Mouse (Mus musculus): ENCODE measurements at regions not wholly inside any gene's neighbourhood (a gene's known extent, or its start where the extent isn't known, plus 50 kb on each side); places are given as distances from the start of the nearest gene placed in this dataset.

DNA sequence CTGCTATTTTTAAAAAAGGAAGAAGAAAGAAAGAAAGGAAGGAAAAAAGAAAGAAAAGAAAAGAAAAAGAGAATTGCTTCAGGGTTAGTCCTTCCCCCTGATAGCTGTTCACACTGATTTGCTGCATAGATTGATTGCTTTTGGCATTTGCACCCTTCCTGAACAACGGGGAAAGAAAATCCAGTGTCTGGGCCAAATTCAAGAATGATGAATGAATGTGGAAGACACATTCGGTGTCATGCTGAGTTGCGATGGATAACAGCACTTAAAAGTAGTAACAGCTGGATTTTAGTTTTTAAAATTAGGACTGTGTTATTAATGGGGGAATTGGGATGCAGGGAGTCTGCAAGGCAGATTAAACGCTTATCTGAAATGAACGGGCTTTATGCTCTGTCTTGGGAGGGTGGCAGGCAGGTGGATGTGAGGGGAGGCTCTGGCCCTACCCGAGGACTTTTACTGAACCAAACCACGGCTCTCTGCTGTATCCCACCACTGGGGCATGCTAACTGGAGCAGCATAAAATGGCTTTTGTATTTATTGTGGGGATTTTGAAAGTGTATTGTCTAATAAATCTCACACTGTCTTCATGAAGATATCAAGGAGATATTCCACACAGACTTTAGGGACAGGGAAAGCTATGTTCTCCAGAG, 114.4 kb downstream of the Lca5 start:
- no peak for DNase-seq

DNA sequence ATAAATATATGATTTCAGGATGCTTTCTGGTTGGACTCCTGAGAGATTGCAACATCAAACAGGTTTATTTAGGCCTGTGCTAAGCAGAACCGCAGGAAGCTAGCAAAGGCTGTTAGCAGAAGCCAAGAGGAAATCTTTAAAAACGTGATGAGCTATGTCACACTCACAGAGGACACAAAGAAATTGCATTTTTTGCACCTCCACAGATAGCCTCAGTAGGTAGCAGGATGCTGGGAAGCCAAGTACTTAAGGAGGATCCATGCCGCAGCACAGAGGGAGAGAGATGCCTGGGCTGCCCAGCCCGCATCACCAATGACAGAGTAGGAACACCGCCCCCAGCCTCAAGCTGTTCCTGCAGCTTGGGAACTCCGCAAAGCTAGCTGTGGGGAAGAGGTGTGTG, 115.0 kb downstream of the Lca5 start:
- peak; percentile 32 to 48 for DNase-seq

DNA sequence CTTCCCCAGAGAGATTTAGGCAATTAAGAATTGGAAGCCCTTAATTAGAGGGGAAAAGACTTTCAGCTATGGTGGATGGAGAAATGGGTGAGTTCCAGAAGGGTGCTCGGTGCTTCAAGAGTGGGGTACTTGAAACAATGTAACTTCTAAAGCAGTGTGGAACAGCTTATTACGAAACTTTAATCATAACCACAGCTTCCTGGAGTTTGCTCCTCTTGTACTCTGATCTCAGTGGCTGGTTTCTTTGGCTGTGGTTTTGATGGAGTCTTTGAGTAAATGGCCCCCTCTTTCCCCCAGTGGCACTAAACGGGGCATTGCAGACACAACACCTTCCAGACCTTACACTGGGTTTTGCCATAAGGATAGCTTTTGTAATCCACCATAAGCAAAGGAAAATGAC, 116.6 kb downstream of the Lca5 start:
- DNase-seq, result no peak

DNA sequence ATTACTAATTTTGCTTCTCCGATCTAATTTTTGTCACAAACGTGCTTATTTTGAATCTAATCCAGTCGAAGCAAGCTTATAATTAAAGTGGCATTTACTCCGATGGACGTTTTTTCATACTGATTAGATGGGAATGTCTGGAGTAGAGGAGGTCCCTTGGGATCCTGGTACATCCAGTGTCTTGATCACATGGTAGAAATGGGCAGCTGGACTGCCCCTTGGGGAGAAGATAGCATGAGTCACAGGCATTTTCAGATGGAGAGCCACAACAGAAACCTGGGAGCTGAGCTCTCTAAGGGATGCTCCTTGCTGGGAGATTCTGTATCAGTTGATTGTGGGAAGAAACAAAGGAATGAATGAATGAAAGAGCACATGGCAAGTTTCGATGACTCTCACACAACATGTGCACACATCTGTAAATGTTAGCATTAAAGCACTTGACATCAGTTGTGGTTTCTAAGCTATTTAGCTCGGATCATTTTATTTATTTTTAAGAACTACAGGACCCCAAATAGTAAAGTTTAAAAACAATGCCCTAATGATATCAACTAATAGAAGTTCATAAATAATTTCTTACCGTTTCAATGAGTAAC, 117.8 kb downstream of the Lca5 start:
- no peak for DNase-seq

DNA sequence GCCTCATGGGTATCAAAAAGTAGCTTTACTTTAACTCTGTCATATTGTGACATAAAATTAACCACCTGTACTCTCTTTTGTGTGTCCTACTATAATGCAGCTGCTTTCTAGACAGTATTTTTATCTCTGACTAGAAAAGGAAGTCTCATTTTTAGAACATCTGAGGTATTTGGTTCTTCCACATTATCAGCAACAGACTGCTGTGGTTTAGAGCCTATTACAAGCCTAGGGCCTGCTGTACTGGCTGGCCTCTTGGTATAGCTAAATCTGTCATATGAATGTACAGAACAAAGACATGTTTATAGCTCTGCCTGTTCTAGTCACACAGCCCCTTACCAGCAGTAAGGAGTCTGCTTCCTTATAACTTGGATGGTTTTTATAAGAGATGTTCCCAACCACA, 119.1 kb downstream of the Lca5 start:
- no peak for DNase-seq

DNA sequence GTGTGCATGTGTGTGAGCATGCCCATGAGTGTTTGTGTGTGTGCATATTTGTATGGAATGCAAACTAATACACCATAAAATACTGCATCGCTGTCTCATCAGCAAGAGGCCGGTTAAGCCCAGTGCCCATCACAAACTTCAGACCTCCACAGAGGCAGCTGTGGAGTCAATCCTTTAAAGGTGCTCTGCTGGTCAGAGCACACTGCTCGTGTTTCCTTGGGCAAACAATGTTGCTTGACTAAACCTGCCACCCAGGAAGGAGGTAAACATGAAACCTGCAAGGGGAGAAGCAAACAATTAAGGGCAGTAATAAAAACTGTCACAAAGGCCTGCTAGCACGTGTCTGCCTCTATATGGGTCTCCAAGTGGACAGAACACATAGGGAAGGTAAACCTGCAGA, 120.1 kb downstream of the Lca5 start:
- DNase-seq, result no peak

DNA sequence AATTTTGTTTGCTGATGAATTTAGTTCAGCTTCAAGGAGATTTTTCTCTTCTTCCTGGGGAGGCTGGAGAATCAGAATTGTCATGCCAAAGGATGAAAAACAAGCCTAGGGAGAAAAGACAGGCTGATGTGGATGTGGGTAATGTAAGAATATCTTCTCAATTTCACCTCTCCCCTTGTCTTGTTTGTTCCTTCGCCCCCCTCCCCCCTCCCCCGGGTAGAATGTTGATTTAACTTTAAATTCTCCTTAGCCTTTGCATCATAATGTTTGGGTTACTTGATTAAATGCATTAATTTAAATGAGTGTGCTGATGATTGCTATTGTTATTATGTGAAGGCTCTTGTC, 124.1 kb downstream of the Lca5 start:
- DNase-seq, result no peak

DNA sequence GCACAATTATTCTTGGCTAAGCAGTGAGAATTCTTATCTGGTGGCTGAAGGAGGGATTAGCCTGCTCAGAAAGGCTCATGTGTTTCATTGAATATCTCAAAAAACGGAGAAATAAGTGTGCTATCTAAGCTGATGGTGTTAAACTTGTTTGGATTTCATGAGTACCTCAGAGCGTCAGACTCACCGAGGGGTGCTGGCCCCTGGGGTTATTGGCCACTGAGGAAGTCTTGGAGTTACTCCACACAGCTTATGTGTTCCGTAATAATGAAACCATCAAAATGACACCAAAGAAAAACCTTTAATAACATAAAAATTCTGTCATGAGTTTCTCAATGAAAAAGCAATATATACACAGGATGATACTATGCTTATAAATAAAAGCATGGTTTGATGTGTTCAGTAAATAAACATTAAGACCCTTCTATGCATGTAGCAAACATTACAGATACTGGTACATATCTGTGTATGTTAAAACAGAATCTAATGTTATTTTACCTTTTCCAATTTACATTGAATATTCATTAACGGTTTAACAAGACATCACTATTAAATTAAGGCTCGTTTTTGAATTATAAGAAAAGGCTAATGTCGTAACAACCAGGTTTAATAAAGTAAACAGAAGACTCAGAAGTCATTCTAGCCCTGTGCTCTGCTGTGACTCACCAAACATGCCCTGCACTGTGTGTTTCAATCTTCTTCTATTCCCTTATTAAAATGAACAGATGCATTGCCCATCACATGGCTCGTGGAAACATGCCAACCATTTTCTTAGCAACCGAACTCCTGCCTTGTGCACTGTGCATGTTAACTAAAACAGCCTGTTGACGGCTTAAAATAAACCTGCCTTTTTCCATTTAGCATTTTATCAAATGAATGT, 124.7 kb downstream of the Lca5 start:
- DNase-seq, result peak; percentile 42 to 71

DNA sequence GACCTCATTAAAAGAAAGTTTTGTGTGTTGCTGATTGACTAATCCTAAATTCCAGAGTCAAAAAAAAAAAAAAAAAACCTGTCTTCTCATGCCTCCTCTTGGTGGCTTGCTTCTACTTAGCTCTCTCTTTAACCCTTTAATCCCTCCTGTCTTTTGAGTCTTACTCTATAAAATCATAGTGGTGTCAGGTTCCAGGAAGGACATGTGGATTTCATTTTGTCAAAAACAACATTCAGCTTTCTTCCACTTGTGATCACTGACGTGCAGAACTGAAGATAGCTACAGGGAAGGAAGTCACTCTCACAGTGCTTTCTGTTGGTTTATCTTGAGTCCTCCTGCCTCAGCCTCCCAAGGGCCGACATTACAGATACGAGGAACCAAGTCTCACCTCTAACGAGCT, 132.2 kb downstream of the Lca5 start:
- DNase-seq, result no peak

DNA sequence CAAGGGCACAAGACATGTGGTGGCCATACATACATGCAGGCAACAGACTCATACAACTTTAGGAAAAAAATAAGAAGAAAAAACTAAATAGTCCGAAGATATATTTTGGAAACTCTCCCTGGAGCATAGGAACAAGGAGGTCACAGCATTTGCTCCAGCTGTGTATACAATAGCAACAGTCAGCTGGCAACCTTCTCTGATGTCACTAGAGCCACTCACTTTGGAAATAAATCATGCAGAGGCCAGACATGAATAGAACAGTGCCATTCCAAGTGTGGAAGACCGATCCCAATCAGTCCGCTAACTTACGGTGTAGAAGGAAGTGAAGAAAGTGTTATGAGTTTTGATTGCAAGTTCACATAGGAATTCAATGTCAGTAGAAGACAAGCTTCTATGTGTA, 132.8 kb downstream of the Lca5 start:
- DNase-seq, result no peak

DNA sequence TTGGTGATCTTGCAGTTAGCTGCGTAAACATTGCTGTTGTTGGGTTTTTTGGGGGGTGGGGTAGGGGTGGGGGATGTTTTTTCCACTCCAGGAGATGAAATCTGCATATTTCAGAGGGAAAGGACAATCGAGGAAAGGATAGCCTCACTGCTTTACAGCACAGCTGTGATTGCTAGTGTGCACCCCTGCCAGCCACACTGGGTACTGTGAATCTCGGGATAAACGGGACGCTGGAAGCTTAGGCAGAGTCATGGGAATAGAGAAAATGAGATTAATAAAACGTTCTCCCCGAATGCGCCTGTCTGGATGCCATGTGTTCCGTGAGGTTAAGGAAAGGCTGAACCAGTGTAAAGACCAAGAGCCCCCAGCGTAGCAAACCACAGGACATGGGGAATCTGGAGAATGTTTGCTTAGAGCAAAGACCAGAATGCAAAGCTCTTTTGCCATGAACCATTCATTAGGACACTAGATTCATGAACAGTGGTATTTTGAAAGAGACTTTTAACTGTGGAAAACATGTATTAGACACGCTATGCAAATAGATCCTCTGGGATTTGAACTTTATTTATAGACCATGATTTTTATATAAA, 133.5 kb downstream of the Lca5 start:
- DNase-seq, result no peak

DNA sequence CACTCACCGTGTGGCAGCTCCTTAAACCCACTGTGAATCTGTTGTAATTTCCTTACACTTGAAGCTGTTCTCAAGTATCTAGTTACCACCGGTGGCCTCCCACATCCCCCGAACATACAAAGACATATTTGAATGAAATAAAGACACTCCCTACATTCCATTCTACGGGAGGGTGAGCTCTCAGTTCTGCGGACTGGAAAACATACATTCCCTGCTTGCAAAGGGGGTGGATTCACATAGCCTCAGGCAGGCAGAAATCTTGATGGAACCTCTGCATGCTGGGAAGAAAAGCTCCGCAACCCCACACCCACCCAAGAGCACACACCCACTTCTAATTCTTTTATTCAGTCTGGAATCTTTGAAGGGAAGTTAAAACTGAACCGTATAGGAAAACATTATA, 136.0 kb downstream of the Lca5 start:
- no peak for DNase-seq

DNA sequence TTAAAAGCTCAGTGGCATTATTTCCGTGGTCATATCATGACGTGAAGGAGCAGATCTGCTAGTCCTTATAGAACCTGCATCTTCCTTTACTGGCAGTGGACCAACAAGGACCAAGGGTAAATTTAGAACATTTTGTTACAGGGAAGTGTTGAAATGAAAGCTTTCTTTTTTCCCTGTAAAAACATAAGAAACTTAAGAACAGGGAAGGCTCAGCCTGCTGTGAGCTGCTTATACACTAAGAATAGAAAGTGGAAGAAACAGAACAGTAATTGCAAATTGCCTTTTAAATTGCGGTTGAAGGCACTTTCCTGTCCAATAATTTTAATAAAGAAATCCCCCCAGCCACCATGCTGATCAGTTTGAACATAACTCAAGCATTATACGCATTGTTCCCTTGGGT, 140.4 kb downstream of the Lca5 start:
- no peak for DNase-seq

DNA sequence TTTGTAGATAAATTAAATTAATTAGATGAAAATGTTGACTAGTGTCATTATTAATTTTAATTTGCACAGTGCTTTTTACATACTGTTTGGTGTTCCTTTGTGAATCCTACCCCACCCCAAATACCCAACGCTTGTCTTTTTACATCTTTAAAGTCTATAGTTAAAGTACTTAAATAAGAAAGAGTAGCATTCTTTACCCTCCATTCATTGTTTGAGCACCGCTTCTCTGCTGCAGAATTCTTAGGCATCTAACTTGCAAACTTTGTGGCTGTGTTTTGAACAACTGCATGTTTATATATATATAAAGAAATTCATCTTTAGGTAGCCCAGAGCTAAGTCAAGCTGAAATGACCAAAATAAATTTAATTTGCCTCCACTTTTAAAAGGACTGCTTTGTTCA, 140.9 kb downstream of the Lca5 start:
- DNase-seq, result no peak

DNA sequence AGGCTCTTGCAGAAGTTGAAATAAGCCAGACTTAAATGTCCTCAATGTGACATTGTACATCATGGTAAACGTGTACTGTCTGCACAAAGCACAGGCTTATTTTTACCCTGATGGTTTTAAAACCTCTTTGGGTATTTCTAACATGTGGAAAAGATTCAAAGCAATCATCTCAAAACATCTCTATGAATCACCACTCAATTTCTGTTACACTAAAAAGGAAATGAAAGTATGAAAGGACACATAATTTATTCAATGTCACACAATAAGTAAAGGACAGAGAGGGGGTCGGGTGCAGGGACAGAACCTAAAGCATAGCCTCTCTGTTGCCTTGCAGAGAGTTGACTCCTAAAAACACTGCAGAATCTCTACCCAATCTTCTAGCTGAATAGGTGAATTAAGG, 141.3 kb downstream of the Lca5 start:
- DNase-seq, result no peak

DNA sequence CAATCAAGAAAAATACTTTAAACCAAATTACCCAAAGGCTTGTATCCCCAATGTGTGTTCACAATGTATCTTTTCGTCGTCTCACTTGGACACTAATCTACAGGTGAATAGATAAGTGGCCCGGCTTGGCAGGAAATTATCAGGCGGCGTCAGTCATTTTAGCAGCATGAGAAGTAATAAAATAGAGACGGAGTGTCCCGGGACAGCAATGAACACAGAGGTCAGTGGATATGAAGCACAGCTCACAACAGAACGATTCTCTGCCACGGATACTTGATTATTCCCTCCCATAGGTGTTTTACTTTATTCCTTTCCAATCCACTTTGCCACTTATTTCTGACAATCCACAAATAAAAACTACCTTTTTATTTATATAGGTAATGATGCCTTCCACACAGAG, 145.5 kb downstream of the Lca5 start:
- DNase-seq, result no peak

DNA sequence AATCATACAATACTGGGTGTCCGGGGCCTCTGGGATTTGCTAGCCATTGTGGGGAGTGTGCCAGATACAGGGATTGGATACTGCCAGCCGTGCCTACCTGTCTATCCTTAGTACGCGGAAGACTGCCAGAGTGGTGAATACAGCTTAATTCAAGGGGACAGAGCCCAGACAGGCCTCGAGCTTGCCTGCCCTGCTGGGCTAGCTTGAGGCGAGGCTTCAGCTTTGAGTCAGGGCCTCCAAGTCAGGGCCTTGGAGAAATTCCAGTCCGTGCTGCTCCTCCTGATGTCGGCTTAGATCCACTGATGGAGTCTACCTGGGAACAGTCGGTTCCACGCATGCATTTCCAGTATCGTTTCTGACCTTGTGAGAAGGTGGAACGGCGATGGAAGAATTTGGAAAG, 146.5 kb downstream of the Lca5 start:
- peak; percentile 50 to 72 for DNase-seq

DNA sequence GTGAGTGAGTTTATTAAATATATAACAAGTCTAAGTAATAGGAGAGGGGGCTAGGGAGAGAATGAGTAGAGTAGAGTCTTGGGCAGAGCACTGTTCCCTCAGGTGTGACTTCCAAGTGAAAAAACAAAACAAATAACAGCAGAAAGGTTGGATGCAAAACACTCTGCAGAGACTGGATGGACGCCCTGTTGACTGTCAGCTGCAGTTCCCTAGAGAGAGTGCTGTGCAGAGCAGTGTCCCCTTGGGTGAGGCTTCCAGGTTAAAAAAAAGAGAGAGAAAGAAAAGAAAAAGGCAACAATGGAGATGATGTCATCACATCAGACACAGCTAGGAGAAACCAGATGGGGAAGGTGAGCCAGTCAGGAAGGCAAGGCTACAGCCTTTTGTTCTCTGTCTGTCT, 137.6 kb upstream of the Hmgn3 start:
- no peak for DNase-seq

DNA sequence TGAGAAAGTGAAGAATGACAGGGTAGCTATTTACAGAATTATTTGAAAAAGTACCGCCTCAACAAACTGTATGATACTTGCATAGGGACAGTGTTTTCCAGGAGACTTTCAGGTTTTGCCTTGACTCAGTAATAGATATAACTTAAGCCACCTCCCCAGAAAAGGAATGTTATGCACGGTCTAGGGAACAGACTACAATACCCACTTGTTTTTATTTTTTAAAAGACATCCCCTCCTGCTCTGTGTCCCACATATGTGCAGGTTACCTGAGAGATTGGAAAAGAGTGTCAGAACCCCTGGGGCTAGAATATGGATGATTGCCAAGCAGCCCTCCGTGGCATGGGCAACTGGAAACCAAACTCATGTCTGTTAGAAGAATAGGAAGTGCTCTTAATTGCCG, 137.2 kb upstream of the Hmgn3 start:
- no peak for DNase-seq

DNA sequence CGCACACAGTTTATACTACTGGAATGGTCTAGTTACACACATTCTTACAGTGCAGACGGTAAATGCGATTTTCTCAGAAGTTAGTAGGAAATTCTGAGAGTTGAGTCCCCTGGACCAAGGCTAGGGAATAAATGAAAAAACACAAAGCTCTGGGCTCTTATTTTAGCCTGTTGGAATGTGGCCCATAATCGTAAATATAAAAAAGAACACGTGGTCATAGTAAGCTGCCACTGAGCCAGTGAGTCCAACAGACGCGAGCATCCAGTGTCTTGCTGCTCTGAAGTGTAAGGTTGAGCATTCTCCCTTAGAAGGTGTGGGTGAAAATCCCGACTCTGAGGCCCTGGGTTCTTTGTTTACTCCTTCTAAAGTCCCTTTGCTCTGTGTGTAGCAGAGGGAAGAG, 136.8 kb upstream of the Hmgn3 start:
- no peak for DNase-seq

DNA sequence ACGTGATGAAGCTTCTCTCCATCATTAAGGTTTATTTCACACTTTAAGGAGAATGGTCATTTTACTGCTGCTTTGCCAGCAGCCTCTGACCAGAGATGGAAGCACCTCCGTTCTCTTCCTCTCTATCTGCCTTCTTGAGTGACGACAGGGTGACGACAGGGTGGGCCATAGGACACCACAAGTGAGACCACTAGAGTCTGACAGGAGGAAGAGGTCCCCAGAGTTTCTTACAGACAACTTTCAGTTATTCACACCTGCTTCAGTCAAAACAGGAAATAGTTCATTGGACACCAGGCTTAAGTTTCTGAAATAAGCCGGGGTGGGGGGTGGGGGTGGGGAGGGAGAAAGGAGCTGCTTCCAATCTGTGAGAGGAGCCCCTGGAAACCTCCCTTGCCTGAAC, 131.3 kb upstream of the Hmgn3 start:
- DNase-seq, result no peak

DNA sequence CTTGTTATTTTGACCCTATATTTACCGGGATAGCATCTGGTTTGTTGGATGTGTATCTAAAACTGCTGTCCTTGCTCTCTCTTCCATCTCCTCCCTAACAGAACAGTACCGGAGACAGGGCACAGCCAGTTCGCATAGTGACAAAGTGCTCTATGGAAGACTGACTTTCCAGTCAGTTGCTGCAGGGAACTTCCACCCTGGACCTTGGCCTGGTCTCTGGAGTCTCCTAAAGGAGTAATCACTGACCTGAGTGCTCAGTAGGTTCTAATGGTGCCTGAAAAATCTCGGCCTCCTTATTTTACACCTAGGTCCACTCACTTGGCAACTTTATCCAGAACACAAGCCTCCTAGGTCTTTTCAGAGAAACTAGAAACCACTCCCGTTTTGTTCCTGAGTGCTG, 130.9 kb upstream of the Hmgn3 start:
- DNase-seq, result no peak

DNA sequence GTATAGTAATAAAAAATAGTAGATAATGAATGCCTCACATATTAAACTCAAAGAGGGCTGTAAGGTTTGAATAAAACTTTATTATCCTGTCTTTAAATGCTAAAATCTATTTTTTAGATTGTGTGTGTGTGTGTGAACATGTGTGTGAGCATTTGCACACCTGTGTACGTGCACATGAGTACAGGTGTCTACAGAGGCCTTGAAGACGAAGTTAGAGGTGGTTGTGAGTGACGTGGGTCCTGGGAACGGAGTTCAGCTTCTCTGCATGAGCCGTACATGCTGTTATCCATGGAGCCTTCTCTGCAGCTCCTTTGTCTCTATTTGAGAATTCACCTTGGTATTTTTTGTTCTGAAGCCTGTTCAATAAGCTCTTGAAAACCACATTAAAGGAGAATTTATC, 129.8 kb upstream of the Hmgn3 start:
- no peak for DNase-seq

DNA sequence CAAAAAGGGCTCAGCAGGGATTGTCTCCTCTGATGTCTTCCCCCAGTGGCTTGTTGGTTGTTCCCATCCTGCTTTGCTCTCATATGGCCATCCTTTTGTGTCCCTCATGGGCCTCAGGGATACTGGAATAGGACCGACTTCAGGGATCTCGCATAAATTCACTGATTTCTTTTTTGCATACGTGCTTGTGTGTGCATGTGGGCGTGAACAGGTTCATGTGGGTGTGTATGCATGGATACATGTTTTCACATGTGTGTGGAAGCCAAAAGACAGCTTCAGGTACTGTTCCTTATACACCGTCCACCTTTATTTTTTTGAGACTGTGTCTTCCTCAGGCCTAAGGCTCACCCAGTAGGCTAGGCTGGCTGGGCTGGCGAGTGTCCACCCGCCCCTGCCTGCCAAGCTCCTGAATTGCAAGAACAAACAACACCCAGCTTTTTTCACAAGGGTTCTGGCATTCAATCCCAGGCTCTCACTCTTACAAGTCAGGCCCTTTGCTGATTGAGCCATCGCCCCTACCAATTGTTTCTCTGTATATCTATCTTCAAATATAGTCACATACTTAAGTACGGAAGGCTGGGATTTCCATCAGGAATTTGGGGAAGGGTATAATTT, 127.0 kb upstream of the Hmgn3 start:
- DNase-seq, result peak in 1 of 2 experiments; percentile 37

Data from cerebellum, postnatal 25 days (tissue).